Mouse (Mus musculus): ENCODE measurements around the gene Noxred1.
"Not testable (repeated sequence)": the region's sequence is repeated elsewhere in the genome, so short reads cannot be mapped to it uniquely, and the experiment has no call there.

The Noxred1 gene

DNA sequence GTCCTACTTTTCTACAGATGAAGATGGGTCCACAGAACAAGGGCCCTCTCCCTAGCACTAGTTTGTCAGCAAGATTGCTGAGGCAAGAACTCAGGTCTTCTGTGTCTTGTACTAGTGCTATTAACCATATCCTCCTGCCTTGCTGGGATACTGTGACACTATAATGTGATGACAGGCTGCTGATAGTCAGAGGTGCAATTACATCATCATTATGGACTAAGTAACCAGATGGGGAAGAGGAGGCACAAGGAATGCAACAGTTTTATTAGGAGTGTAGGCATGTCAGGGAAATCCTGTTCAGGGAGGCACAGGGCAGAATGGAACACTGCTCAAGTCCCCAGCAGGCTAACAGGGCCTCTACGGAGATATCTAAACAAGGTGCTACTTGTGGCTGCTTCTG, at the start of gene Noxred1:
Gene Noxred1 (minus strand): TSS at position 101 of the 400 bp plus-strand sequence.
- DNase-seq (ENCODE audit: low read depth, low spot score) = no peak

DNA sequence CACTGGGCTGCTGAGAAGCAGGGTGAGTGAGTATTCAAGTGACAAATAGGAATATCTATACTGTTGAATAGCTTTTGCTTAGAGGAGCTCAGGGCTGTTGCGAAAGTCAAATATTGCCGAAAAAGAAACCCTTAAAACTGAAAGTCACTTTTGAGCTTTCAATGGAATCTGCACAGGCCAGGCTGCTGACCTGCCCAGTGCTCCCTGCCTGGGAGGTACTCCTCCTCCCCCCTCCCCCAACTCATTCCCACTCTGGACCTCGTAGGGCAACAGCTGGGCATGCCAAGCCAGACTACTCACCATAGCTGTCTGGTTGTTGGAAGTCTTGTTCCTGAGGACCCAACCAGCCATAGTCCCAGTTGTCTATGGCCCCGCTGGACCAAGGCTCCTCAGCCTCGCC, 46.2 kb upstream of the Noxred1 start:
- no peak for DNase-seq (ENCODE audit: low read depth, low spot score)

DNA sequence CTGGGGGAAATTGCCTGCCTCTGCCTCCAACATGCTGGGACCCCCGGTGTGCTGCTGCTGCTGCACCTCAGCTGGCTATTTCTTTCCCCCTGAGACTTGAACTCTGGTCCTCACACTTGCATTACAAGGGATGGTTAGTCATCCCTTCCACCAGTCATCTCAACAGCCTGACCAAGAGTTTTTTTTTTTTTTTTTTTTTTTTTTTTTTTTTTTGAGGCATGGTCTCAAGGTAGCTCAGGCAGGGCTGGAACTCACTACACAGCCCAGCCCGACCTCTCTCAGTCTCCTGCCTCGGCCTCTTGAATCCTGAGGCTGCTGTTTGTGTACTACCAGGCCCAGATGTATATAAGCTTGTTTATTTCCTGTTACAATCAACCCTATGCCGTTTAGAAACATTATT, 45.7 kb upstream of the Noxred1 start:
- no peak for DNase-seq (ENCODE audit: low read depth, low spot score)

DNA sequence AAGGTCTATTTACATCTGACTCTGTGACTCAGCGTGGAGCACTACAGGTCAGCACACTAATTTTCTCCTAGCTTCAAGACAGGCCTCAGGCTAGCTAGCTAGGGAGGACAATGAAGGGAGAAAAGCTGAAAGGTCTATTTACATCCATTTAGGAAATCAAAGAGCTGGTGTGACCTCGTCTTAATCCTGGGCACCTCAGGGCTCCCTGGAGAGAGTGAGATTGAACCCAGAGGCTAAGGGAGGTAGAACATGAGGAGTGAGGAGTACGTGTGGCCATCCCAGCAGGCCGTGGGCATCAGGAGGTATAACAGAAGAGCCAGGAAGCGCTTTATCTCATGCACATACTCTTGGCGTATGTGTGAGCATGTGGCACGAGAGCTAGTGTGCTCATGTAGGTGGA, 45.2 kb upstream of the Noxred1 start:
- DNase-seq (ENCODE audit: low read depth, low spot score) = no peak

DNA sequence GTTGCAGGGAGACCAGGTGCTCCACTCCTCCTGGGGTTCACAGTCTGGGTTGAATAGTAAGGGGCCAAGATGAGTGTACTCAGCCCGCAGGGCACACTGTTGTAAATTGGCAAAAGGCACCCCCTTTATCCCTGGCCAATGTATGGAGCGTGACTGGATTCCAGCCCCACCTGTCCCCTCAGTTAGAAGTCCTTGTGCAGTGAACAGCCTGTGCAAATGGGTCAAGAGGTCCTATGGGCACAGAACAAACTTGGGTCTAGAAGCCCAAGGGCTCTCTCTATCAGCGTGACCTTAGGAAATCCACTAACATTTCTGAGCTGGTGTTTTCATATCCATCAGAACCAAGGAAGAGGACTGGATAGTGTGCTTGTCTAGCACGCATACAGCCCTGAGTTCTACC, 44.2 kb upstream of the Noxred1 start:
- no peak for DNase-seq (ENCODE audit: low read depth, low spot score)

DNA sequence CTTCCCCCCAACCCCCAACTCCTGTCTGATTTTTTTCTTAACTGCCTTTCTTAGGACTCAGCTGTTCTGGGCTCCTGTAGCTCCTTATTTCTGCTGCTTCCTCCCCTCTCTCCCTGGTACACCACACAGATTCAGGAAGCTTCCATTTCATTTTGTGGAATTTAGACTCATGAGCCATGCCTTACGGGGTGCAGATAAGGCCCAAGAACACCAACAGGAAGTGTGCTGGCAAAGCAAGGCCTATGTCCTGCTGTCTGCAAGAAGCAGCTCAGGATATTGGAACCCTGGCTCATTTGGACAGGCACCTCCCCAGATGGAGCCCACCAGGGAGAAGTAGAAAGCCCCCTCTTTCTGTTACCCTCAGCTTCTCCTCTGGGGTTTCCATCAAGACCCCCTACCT, 43.2 kb upstream of the Noxred1 start:
- DNase-seq (ENCODE audit: low read depth, low spot score) = no peak

DNA sequence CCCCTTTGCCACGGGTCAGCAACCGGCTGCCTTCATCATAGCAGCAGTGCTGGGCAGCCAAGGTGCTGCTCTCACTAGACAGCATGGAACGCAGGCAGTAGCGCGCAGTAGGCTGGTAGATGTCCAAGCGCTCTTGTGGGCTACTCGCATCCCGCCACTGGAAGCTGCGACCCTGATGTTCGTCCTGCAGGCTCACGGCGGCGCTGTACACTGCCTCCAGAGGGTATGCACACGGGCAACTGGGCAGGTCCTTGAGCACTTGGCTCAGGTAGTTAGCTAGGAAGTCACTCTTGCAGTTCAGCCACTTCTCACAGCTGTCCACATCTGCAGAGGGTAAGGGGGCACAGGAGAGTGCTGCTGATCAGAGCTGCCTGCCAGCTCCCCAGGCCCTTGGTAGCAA, 41.3 kb upstream of the Noxred1 start:
- DNase-seq (ENCODE audit: low read depth, low spot score) = no peak

DNA sequence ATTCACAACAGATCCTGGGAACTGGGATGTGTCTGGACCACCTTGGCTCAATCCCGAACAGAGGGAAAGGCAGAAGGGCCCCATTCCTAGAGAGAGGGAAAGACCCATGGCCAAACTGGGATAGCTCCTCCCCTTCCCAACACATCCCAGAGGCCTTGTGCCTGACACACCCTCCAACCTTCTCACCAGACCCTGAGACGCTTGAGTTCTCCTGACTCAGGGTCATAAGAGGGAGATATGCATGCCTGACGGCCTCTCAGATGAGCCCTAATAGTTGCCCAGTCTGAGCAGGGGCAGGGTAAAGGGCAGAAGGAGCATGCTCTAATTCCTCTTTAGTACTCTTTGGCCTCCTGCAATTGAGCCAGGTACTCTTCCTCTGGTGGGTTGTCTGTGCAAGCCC, 40.8 kb upstream of the Noxred1 start:
- DNase-seq (ENCODE audit: low read depth, low spot score) = no peak

DNA sequence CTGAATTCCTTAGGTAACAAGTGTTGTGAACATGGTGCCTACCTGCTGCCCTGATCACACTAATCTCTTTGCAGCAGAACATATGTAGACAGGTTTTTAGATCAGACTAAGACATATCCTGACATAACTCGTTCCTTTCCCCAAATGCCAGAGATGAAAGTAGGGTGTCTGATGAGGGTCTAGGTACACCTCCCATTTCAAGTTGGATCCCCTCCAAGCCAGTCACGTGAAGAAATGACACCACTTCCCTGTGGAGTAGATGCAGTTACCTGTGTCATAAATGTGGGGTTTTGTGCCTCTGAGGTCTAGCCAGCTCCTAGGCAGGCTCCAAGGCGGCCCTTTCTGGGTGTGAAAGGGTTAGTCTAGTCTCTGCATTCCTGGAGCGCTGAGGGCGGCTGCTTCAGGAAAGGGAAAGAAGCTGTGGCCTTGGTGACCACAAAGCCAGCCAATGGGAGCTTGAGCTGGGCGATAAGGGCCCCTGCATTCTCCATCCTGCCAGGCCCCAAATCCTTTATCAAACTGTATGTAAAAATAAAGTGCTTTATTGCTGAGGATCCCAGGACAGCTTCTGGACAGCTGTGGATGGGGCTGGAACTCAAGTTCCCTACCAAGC, 39.7 kb upstream of the Noxred1 start:
- no peak for DNase-seq (ENCODE audit: low read depth, low spot score)

DNA sequence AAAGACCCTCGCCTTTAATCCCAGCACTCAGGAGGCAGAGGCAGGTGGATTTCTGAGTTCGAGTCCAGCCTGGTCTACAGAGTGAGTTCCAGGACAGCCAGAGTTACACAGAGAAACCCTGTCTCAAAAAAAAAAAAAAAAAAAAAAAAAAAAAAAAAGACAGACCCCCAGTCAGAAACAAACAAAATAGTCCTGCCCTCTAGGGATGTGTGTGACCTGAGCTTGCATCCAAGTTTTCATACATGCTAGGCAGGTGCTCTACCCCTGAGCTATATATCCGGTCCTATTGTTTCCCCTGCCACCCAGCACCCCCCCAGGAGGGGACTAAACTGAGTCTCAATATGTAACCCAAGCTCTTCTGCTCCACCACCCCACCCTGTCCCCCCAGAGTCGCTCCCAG, 38.7 kb upstream of the Noxred1 start:
- DNase-seq (ENCODE audit: low read depth, low spot score) = not testable (repeated sequence)

DNA sequence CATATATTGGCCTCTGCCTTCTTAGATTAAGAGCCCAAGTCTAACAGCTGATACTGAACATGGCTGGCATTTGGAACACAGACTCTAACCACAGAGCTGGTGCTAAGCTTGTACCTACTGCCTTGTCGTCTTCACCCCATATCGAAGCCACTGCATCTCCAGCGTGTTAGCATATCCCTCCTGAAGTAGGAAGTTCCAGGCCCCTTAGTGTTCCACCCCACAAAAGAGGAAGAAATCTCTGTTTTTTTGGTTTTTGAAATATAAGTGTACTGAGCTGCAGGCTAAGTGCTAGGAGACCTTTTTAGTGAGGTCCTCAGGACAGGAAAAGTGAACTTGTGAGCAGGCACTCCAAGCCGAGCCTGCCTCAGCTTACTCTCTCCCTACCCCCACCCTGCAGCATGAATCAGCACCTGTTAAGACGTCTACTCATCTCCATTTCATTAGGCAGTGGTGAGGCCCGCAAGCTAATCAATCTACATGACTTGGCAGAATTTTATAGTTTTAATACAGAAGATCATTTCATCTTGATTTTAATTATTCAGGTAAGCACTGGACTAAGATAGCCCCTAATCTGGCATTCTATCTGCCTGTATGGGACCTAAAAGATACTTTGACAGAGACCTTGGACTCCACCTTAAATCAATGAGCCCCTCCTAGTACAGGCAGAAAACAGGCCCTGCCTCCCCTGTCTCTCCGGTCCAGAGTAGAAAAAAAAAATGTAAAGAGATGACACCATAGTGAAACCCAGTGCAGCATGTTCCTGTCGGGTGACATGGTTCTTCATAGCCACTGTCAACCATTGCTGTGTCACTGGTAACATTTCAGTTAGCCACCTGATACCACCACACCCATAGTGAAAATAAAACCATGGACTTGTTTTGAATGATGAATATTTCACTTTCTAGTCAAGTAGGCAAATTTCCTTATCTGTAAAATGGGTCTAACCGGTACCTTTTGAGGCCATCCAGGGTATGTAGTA, 36.6 kb upstream of the Noxred1 start:
- no peak for DNase-seq (ENCODE audit: low read depth, low spot score)

DNA sequence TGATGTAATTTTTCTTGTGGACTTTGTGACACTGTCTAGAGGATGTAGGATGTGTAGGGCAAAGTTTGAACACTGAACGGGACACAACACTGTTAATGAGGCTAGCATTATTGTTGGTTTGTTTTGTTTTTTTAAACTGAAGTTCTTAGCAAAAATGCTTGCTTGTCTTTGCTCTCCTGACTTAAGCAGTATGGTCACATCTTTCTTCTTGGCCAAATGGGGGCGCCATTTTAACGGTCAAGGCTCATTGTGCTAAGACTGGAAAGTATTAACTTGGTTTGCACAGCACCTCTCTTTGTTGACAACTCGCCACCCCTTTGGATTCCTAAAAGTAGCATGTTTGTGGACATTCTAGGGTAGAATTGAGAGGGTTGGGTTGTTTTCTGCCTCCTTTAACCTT, 29.1 kb upstream of the Noxred1 start:
- no peak for DNase-seq (ENCODE audit: low read depth, low spot score)

DNA sequence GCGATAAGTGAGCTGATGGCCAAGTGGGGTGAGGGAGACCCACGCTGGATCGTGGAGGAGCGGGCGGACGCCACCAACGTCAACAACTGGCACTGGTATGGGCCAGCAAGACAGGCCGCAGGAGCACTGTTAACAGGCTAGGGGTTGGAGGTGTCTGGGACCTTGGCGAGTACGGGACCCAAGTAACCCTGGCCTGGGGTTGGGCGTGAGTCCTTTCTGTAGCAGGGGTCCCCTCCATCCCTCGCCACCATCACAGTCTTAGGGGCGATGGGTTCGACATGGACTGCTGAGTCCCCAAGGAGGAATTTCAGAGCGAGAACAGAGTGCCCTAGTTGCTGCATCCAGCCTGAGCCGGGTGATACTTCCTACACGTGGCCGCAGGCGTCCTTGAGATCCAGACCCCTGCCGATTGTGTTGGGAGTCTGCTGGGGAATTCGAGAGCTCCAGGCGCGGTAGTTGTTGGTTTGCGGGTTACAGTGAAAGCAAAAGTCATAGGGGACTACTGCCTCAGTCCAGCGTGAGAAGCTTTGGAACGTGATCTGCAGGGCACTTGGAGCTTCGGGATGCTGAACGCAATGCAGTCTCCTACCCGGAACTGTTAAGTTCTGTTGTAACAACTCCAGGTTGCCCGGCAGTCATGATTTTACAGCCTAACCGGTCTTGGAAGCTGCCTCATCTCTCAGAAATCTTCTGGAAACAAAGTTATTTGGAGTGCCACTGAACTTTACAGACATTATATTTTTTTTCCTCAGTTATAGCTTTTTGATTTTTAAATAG, 28.5 kb upstream of the Noxred1 start:
- DNase-seq (ENCODE audit: low read depth, low spot score) = no peak

DNA sequence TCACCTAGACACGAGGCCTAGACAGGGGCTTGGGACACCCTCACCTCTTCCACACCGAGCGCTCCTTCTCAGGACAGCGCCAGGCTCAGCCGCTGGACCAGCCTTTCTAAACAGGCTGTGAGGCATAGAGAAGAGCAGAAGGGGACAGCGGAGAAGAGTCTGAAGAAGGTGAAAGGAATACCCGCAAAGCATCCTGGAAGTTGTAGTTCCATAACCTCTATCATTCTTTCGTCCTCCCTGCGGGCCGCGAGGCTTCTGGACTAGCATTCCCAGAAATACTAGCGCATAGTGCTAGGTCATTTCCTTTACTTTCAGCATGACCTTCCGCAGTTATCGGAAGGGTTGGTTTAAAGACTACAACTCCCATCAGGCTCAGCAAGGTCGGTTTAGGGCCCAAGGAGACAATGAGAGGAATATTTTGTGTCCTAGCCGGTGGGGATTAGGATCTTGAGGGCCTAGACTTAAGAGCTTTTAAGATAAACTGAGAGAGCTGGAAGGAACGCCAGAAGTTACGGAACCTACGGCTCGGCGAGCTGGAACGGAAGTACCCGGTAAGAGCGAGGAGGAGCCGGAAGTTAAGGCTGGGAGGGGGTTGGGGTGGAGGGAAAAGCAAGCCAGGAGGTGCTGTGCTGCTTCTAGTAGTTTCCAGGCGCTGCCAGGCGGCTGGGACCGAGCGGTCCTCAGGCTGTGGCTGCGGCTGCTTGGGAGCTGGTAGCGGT, 27.7 kb upstream of the Noxred1 start, which contains the start of the genes Vipas39 and Ahsa1:
Gene Vipas39 (minus strand): TSS at position 149 of the 719 bp plus-strand sequence.
Gene Ahsa1 (plus strand): TSS at position 372 of the 719 bp plus-strand sequence.
- peak; percentile 96 for DNase-seq (ENCODE audit: low read depth, low spot score)

DNA sequence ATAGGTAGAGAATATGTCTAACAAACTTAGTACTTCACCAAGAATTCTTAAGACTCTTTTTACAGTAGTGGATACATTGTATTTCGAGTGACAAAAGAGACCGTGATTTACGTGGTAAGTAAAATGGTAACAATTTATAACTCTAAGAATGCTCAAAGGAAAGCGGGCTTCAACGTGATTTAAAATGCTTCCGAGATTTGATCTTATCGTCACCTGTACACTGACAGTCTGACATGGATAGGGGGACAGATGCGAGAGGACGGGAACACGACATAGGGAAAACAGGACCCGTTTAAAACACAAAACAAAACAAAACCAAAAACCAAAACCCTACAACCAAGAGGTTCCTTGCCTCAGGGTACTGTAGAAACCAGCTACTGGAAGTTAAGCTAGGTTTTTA, 26.9 kb upstream of the Noxred1 start:
- DNase-seq (ENCODE audit: low read depth, low spot score) = no peak

DNA sequence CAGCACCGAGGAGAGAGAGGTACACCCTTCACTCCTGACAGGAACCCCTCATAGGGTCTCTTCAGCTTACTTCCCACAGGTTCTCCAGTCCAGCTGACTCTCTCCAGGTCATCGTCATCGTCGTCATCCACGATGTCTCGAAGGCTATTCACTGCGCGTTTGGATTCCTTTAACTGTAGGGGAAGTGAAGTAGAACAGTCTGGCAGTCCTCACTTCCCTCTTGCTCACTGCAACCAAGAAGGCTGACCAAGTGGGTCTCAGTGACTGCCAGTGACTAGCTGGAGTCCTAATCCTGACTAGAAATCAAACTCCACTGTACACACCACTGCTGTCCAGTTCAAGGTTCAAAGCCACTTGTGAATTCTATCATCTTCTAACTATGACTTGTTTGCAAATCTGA, 22.0 kb upstream of the Noxred1 start:
- DNase-seq (ENCODE audit: low read depth, low spot score) = no peak

DNA sequence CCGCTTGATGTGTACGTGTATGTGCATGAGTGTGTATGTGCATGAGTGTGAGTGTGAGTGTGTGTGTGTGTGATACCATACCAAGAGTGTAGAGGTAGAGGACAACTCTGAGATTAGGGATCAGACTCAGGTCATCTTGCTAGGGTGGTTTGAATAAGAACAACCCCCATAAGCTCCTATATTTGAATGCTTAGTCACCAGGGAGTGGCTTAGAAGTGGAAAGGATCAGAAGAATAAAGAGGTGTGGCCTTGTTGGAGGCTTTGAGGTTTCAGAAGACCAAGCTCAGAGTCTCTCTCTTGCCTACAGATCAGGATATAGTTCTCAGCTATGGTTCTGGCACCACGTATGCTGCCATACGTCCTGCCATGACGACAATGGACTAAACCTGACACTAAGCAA, 18.1 kb upstream of the Noxred1 start:
- DNase-seq (ENCODE audit: low read depth, low spot score) = no peak

DNA sequence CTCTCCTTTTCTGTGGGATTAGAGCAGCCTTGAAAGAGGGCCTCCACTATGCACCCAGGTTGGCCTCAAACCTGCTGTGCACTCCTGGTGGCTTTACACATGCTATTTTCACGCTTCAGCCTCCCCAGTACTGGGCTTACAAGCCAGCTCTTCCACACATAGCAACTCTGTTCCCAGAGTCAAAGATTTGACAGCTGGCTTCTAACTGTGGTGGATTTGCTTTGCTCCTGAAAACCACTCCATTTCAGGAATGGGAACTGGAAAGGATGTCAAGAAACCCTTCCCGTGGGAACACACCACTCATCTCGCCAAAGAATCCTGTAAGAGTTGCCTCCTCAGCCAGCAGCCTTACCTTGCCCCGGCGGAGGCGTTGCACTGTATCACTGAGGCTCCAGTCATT, 15.3 kb upstream of the Noxred1 start:
- no peak for DNase-seq (ENCODE audit: low read depth, low spot score)

DNA sequence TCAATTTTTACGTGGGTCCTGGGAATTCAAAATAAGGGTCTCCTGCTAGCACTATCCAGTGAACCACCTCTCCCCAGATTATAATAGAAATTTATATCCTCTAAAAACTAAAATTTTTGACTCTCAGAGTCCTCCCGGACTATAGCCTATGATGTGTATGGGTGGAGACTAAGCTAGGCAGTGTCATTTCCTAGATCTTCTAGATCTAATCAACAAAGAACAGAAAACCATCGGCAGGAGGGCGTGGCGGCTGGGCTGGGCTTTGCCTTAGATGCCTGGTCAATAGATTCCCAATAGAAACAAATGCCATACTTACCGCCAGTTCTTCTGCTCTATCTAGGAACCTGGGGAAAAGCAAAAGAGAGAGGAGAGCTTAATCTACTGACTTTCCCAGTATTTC, 11.6 kb upstream of the Noxred1 start:
- DNase-seq (ENCODE audit: low read depth, low spot score) = no peak

DNA sequence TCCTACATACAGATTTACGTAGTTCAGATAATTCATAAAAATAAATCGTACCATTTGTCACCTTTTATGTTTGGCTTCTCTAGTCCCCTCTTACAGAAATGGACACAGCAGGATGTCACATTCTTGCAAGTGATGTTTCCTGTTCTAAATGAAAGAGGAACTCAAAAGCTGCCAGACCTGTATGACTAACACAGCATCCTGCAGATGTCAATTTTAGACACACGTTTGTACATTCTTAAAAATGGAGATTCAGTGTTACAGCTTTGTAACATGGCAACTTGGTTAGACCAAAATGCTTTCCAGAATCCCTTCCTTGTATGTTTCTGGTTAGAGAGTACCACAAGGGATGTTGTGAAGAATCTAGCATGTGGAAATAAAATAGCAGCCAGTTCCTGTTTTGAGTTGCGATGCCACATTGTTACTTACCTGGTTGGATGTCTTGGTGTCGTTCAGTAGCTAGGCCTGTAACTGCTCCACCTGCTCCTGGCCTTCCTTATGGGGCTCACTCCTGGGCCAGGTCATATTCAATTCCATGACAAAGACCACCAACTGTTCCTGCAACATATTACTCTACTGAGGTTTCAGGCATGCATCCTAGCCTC, 1.5 kb downstream of the Noxred1 start:
- DNase-seq (ENCODE audit: low read depth, low spot score) = no peak

DNA sequence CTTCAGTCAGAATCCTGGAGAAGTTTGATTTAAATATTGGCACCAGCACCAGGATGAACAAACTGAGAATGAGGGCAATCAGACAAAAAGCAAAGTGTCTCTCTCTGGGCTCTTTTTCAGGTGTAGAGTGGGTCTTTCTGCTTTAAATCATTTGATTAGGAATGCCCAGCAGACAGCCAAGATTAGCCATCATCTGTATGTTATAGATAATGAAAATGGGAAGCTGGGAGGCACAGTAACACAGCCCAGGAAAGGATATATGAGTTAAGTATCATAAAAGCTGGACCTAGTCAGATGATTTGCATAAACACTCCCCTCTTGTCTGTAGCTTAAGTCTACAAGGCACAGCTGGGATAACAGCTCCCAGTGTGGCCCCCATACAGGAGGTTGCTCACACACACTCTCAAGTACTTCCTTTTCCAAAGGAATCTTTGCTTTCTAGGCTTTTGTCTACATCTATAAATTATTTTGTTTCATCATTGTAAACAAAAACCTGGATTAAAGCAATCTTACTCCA, 8.1 kb downstream of the Noxred1 start:
- DNase-seq (ENCODE audit: low read depth, low spot score) = no peak
